Mouse (Mus musculus): Measurements from ENCODE around the gene Mdc1.

DNA sequence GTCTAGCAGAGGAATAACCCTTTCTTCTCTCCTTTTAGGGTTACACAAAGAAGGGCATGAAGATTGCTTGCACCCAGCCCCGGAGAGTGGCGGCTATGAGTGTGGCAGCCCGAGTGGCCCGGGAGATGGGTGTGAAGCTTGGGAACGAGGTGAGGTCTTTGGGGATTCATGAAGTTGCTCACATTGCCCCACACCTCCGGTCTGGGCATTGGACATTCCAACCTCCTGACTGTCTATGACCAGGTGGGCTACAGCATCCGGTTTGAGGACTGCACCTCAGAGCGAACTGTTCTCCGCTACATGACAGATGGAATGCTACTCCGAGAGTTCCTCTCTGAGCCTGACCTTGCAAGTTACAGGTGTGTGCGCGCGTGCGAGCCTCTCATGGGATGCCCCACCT lies 42.5 kb downstream of the Mdc1 start:
- no peak for TF ChIP-seq CTCF (IDR thresholded peaks at IDR 0.05; ENCODE audit: borderline replicate concordance, insufficient read depth, low read depth, low read length)
- TF ChIP-seq POLR2A (IDR thresholded peaks at IDR 0.05; ENCODE audit: borderline replicate concordance, insufficient read depth, low read length): no peak

Measured in cerebellum, adult 2 months (tissue).